Mouse (Mus musculus): ENCODE measurements at regions not wholly inside any gene's neighbourhood (a gene's known extent, or its start where the extent isn't known, plus 50 kb on each side); places are given as distances from the start of the nearest gene placed in this dataset.

- TF ChIP-seq CTCF (IDR thresholded peaks at IDR 0.05; ENCODE audit: control insufficient read depth, insufficient read depth, insufficient replicate concordance, low read depth, low read length) (no peak), POLR2A (IDR thresholded peaks at IDR 0.05; ENCODE audit: control insufficient read depth, low read depth, low read length) (no peak)
Measured at GRCm38 (mm10) chr8:96495406-96495805, 607.1 kb upstream of the Got2 start.

All from testis, adult 2 months (tissue).